Mouse (Mus musculus) liver, adult 2 months (tissue): Measurements from ENCODE around the gene Szt2. TPM values are rescaled to one million over a fixed set of nuclear protein-coding genes. Genes with fewer than 3 reads are reported as not detected.

Experiments used
- DNase-seq: peaks from one replicate; pipeline ENCODE4 v3.0.0-alpha.2; 2011; ENCODE audit warnings: low read depth, low spot score; ENCODE audit errors: extremely low read depth
- H3K27ac ChIP-seq: fragments of 200-500 bp; replicated peaks from 2 replicates; pipeline ENCODE4 v1.5.1; 2012; ENCODE audit warnings: low read depth, mild to moderate bottlenecking, control low read depth, inconsistent platforms, low read length; ENCODE audit not compliant: insufficient read depth
- H3K27me3 ChIP-seq: fragments of 200-500 bp; 2 replicates; pipeline ENCODE4 v1.6.1; 2012; ENCODE audit warnings: mild to moderate bottlenecking, moderate library complexity, low read length, inconsistent platforms; ENCODE audit not compliant: control insufficient read depth, insufficient read depth
- H3K36me3 ChIP-seq: fragments of 200-500 bp; 2 replicates; pipeline ENCODE4 v1.6.1; 2012; ENCODE audit warnings: low read length, inconsistent platforms; ENCODE audit not compliant: control insufficient read depth, insufficient read depth
- H3K4me1 ChIP-seq: fragments of 200-500 bp; 2 replicates; pipeline ENCODE4 v1.6.1; 2011; ENCODE audit warnings: low read length; ENCODE audit not compliant: control insufficient read depth, insufficient read depth
- H3K4me3 ChIP-seq: fragments of 200-500 bp; 2 replicates; pipeline ENCODE4 v1.5.1; 2011; ENCODE audit warnings: low read depth, mild to moderate bottlenecking, control low read depth, low read length, moderate library complexity; ENCODE audit not compliant: insufficient read depth
- H3K79me2 ChIP-seq: fragments of 200-500 bp; 2 replicates; pipeline ENCODE4 v1.6.1; 2012; ENCODE audit warnings: inconsistent platforms, mild to moderate bottlenecking, low read length, moderate library complexity; ENCODE audit not compliant: control insufficient read depth, insufficient read depth
- H3K9ac ChIP-seq: fragments of 200-500 bp; 2 replicates; pipeline ENCODE4 v1.6.1; 2012; ENCODE audit warnings: low read depth, mild to moderate bottlenecking, control low read depth, inconsistent platforms, low read length
- CTCF ChIP-seq: fragments of 200-500 bp; IDR thresholded peaks from 2 replicates; pipeline ENCODE4 v1.5.1; 2011; ENCODE audit warnings: low read depth, low read length, control low read depth
- POLR2A ChIP-seq: fragments of 200-500 bp; IDR thresholded peaks from 2 replicates; pipeline ENCODE4 v1.6.1; 2011; ENCODE audit warnings: low read length, control low read depth; ENCODE audit not compliant: insufficient read depth; ENCODE audit errors: extremely low read depth
- whole genome bisulfite sequencing: fragments of 180-500 bp; shearing (Covaris S2); methylation state at CpG from one replicate; pipeline ENCODE4 v1.1.7; 2018; 5-methylcytosine and 5-hydroxymethylcytosine counted together
- polyA plus RNA-seq: library from polyadenylated mRNA; depleted of rRNA; stranded (reverse); fragments of >200 nt; gene quantifications from 2 replicates; pipeline ENCODE4 v1.2.3, GENCODE M21; 2012
- total RNA-seq: library from RNA; depleted of rRNA; stranded (reverse); fragments of >200 nt; gene quantifications from 2 replicates; pipeline ENCODE4 v1.2.3, GENCODE M21; 2014

Szt2 gene
- total and polyA plus RNA-seq, 2 experiments = 3.0 to 11.9 TPM

GRCm38 (mm10) chr4:118401918-118402317 lies 7.2 kb downstream of the Szt2 start:
- peak; percentile 31 for DNase-seq
- H3K9ac ChIP-seq = no peak overlapping the region
- H3K36me3 ChIP-seq = peaks cover 2% of the 10 kb centered on the region; the same call in 1 of the 2 replicates
- H3K27ac ChIP-seq = peak overlapping the region; percentile 4; the same call in 1 of the 2 replicates
- TF ChIP-seq POLR2A (no peak), CTCF (no peak)
- no peaks in the 10 kb centered on the region for H3K27me3 ChIP-seq
- 60% methylated on average over 5 of the region's 5 CpGs for WGBS
- H3K4me3 ChIP-seq = no peak overlapping the region
- no peaks in the 10 kb centered on the region for H3K79me2 ChIP-seq
- H3K4me1 ChIP-seq = peaks cover 20% of the 10 kb centered on the region

GRCm38 (mm10) chr4:118401421-118401820 lies 7.7 kb downstream of the Szt2 start:
- 25% methylated on average over 3 of the region's 3 CpGs for WGBS
- peak overlapping the region; percentile 27 for H3K27ac ChIP-seq

GRCm38 (mm10) chr4:118398400-118398799 lies 10.7 kb downstream of the Szt2 start:
- 45% methylated on average over 6 of the region's 6 CpGs for WGBS
- H3K4me1 ChIP-seq = peaks cover 20% of the 10 kb centered on the region
- peaks cover 5% of the 10 kb centered on the region; the same call in 1 of the 2 replicates for H3K36me3 ChIP-seq
- no peak overlapping the region for H3K4me3 ChIP-seq
- TF ChIP-seq CTCF = no peak
- no peak for TF ChIP-seq POLR2A
- no peaks in the 10 kb centered on the region for H3K79me2 ChIP-seq
- no peak overlapping the region for H3K9ac ChIP-seq
- no peak overlapping the region for H3K27ac ChIP-seq
- H3K27me3 ChIP-seq = no peaks in the 10 kb centered on the region
- DNase-seq = peak; percentile 67

More at GRCm38 (mm10) chr4:118401421-118401820, 7.7 kb downstream of the Szt2 start:
- Histone ChIP-seq H3K79me2 (no peaks in the 10 kb centered on the region), H3K4me3 (no peak overlapping the region), H3K36me3 (peaks cover 4% of the 10 kb centered on the region; the same call in 1 of the 2 replicates), H3K9ac (no peak overlapping the region), H3K27me3 (no peaks in the 10 kb centered on the region), H3K4me1 (peaks cover 20% of the 10 kb centered on the region)
- peak; percentile 91 for DNase-seq
- no peak for TF ChIP-seq POLR2A
- no peak for TF ChIP-seq CTCF

GRCm38 (mm10) chr4:118396433-118396832 lies 12.6 kb downstream of the Szt2 start:
- H3K36me3 ChIP-seq = peaks cover 13% of the 10 kb centered on the region; the same call in 1 of the 2 replicates
- H3K27ac ChIP-seq = no peak overlapping the region
- H3K9ac ChIP-seq = no peak overlapping the region
- H3K4me3 ChIP-seq = no peak overlapping the region
- TF ChIP-seq POLR2A (no peak), CTCF (no peak)
- H3K4me1 ChIP-seq = peaks cover 6% of the 10 kb centered on the region; the same call in 1 of the 2 replicates
- no peaks in the 10 kb centered on the region for H3K27me3 ChIP-seq
- WGBS = 36% methylated on average over 3 of the region's 3 CpGs
- DNase-seq = no peak
- no peaks in the 10 kb centered on the region for H3K79me2 ChIP-seq

GRCm38 (mm10) chr4:118395289-118395688 lies 13.8 kb downstream of the Szt2 start:
- no peak for TF ChIP-seq CTCF
- TF ChIP-seq POLR2A = no peak
- peaks cover 3% of the 10 kb centered on the region; the same call in 1 of the 2 replicates for H3K4me1 ChIP-seq
- H3K36me3 ChIP-seq = peaks cover 13% of the 10 kb centered on the region; the same call in 1 of the 2 replicates

GRCm38 (mm10) chr4:118394505-118394904 lies 14.6 kb downstream of the Szt2 start:
- WGBS = 81% methylated on average over 6 of the region's 6 CpGs
- TF ChIP-seq POLR2A (no peak), CTCF (no peak)
- DNase-seq = no peak

More at GRCm38 (mm10) chr4:118395289-118395688, 13.8 kb downstream of the Szt2 start:
- H3K4me3 ChIP-seq = no peak overlapping the region
- DNase-seq = no peak
- no peak overlapping the region for H3K9ac ChIP-seq
- no peaks in the 10 kb centered on the region for H3K79me2 ChIP-seq
- no peaks in the 10 kb centered on the region for H3K27me3 ChIP-seq
- WGBS = 66% methylated on average over 4 of the region's 4 CpGs
- no peak overlapping the region for H3K27ac ChIP-seq

More at GRCm38 (mm10) chr4:118394505-118394904, 14.6 kb downstream of the Szt2 start:
- H3K9ac ChIP-seq = no peak overlapping the region
- H3K36me3 ChIP-seq = peaks cover 13% of the 10 kb centered on the region; the same call in 1 of the 2 replicates
- peaks cover 3% of the 10 kb centered on the region; the same call in 1 of the 2 replicates for H3K4me1 ChIP-seq
- no peak overlapping the region for H3K27ac ChIP-seq
- H3K27me3 ChIP-seq = no peaks in the 10 kb centered on the region
- no peak overlapping the region for H3K4me3 ChIP-seq
- H3K79me2 ChIP-seq = no peaks in the 10 kb centered on the region
